Mouse (Mus musculus): ENCODE results near the gene Crabp2.
"Not testable (repeated sequence)": the region's sequence is repeated elsewhere in the genome, so short reads cannot be mapped to it uniquely, and the experiment has no call there.

The Crabp2 gene

DNA sequence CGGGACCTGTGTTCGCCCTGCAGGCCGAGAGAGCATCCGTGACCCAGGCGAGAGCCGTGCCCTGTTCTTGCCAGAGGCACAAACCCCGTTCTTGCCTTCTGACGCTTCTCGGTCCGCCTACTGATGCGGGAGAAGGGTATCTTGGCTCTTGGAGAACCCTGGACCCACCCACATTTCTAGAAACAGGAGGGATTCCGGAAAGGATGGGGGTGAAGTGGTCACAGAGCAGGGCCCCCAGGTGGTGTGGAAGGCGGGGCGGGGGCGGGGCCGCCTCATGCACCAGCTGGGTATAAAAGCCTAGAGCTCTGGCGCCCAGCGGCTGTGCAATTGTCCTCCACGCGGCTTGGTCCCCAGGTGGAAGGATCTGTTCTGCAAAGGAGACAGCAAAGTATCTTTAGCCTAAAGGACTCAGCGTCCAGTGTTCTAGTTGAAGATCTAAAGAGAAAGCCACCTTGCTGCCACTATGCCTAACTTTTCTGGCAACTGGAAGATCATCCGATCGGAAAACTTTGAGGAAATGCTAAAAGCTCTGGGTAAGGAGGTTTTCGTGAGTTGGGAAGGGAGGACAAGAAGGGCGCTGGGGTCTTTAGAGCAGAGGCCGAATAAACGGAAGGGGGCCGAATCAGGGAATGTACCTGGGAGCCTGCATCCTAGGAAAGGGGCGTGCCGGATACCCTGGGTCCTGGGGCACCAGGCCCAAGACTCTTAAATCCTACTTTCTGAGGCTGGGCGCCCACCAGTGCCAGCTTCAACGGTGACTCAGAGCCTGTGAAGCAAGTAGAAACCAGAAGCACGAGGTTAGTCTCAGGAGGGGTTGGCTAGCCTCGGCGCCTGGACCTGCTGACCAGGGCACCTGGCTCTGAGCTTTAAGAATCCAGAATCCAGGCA is at the start of gene Crabp2:
TSS of gene Crabp2 (plus strand) at position 289 of the 888 bp plus-strand sequence.
- DNase-seq: no peak

GRCm38 (mm10) chr3:87899266-87899665 is 49.2 kb upstream of the Crabp2 start:
- DNase-seq: no peak

GRCm38 (mm10) chr3:87899776-87900175 is 48.7 kb upstream of the Crabp2 start:
- DNase-seq: no peak

GRCm38 (mm10) chr3:87901036-87901624 is 47.3 kb upstream of the Crabp2 start:
- DNase-seq: no peak

GRCm38 (mm10) chr3:87901959-87902358 is 46.5 kb upstream of the Crabp2 start:
- DNase-seq: not testable (repeated sequence)

DNA sequence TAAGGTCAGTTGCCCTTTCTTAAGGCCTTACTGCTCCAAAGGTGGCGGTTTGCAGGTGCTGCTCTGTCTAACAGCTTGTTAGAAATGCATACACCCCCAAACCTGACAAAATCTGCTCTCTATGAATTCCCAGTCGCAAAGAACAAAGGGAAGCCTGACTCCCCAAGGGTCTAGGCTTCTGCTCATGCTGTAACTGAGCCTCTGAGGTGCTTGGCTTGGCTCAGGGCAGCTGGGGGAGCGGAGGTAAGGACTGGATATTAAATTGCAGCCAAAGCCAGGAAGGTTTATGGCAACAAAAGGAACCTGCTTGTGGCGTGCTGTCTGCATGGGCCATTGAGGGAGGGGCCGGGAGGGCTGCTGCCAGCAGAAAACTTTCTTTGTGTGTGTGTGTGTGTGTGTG is 44.6 kb upstream of the Crabp2 start:
- no peak for DNase-seq

- peak; percentile 97 for DNase-seq
Measured at GRCm38 (mm10) chr3:87905880-87906485, 42.5 kb upstream of the Crabp2 start, which contains the start of gene Hdgf. Hdgf (plus strand) TSS chr3:87906321.

DNA sequence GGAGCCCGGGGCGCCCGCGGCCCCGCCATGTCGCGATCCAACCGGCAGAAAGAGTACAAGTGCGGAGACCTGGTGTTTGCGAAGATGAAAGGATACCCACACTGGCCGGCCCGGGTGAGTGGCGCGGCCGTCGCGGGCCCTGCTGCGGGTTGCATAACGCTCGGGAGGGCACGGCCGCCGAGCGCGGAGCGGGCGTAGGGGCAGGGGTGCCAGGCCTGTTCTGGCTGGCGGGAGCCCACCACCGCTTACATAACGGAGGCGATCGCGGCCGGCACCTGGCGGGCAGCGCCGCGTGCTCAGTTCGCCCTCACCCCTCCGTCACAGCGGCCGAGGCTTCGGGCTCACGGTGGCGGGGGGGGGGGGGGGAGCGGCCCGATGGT is 41.9 kb upstream of the Crabp2 start:
- DNase-seq: peak; percentile 68

- peak; percentile 51 for DNase-seq
Measured at GRCm38 (mm10) chr3:87906981-87907857, 41.2 kb upstream of the Crabp2 start.

DNA sequence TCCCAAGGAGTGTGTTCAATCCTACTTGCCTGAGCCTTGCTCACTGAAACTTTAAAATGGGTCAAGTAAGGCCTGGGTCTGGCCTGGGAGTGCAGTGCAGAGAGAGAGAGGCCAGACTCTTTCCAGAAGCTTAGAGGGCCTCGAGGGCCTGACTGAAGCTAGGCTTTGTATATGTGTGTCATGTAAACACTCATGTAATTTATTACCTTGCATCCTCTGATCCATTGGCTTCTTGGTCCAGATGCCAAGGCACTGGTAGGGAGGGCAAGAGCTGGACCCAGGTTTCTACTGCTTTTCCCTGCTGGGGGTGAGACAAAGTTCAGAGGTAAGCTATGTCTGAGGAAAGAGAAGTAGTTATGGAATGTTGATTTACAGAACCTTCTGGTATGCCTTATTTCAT is 40.6 kb upstream of the Crabp2 start:
- DNase-seq: peak; percentile 61

DNA sequence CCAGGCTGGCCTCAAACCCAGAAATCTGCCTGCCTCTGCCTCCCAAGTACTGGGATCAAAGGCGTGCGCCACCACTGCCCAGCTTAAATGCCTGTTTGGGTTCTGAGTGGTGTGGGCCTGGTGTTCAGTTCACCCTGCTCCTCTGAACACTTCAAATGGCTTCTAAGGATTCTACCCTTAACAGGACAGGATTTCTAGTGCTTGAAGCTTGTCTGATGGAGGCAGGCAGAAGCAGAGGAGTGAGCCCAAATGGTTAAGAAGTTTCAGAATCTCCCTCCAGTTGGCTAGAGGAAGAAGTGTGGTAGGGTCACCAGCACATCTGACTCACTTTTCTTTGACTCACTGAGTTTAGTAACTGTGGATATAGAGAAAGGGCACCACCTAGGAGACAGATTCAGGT is 39.1 kb upstream of the Crabp2 start:
- DNase-seq: peak; percentile 6

GRCm38 (mm10) chr3:87909874-87910273 is 38.6 kb upstream of the Crabp2 start:
- peak; percentile 24 for DNase-seq

DNA sequence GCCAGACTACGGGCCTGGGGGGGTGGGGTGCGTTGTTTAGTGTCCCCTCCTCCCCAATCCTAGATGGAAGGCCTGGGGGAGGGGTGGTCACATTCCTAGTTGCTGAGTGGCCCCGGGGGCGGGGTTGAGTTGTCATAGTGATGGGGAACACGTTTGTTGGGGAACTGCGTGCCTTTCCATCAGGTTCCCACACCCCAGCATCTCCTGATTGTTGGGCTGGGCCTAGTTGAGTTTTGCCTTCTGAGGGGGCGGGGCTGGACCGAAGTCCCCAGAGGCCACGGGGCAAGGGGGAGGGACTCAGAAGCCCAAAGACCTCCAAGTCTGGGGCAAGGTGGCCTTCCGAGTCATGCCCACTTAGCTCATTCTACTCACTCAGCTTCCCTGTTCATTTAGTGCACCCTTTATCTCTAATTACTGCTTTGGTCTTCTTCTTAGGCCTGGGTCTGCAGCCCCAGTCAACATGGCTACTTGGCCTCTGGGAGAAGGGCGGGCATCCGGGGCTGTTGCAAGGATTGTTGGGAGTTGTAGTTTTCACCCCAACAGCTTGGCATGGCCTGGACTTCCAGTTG is 37.8 kb upstream of the Crabp2 start:
- peak; percentile 94 for DNase-seq

- no peak for DNase-seq
Measured at GRCm38 (mm10) chr3:87913491-87913890, 35.0 kb upstream of the Crabp2 start.

- DNase-seq: no peak
Measured at GRCm38 (mm10) chr3:87913891-87914290, 34.6 kb upstream of the Crabp2 start.

- no peak for DNase-seq
Measured at GRCm38 (mm10) chr3:87916990-87917389, 31.5 kb upstream of the Crabp2 start.

DNA sequence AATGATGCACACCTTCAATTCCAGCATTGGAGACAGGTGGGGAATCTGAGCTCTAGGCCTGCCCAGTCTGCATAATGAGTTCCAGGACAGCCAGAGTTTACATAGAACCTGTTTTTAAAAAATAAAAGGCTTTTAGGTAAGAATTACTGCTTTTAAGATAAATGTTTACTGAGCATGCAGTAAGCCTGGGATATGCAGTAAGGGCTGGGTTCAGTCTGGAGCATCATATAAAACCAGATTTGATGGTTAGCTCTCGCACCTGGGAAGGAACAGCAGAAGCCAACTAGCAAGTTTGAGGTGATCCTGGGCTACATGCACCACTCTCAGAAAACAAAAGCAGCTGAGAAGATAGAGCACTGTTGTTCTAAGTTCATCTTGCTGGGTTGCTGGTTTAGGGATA is 29.9 kb upstream of the Crabp2 start:
- DNase-seq: no peak

DNA sequence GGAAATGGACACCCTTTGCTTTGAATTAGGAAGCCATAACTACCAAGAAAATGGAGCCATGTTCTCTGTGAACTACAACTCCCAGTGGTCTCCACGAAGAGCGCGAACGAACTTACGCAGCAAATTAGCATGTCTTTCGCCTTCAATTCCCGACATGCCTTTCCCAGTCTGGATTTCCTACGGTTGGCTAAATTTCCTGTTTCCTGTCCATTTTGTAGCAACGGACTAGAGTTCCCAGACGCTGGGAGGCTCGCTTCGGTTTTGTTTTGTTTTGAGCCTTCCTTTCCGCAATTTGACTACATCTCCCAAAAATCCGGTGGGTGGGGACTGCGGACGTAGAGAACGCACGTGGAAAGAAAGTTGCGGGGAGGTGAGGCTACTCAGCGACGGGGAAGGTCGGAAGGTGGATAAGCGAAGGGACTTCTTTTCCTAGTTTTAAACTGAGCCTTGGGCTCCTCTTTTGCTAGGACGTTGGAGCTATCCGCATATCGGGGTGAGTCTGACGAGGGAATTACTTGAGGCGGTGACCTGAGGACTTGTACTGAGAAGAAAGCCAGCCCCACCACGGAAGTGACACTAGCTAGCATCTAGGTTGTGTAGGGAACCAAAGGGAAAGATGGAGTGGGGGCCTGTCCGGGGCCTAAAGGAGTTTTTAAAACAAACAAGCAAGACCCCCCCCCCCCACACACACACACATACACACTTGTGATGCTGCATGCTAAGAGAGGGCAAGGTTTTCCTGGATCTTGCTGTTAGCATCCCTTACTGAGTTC is 28.9 kb upstream of the Crabp2 start, which contains the start of gene Mrpl24:
TSS of gene Mrpl24 (plus strand) at position 171 of the 773 bp plus-strand sequence.
- DNase-seq: peak; percentile 91

- DNase-seq: no peak
Measured at GRCm38 (mm10) chr3:87920270-87920943, 28.1 kb upstream of the Crabp2 start.

- no peak for DNase-seq
Measured at GRCm38 (mm10) chr3:87924996-87925395, 23.5 kb upstream of the Crabp2 start.

DNA sequence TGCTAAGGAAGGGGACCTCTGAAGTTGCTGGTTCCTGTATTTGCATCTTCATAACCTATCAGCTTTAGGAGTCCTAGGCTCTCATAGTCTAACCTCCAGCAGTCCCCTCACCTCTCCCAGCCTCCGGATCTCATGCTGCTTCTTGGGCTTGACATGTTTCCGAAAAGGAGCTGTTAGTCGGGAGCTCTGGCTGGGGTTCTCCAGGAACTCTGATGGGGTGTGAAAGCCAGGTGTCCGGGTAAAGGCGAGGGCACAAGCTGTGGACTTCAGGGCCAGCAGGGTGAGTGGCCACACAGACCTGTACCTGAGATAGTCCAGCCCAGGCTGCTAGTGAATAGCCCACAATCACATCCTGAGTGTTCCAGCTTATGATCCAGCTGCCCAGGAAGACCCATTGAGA is 21.0 kb upstream of the Crabp2 start:
- no peak for DNase-seq
